ENCODE assay signal across 15 mouse cellular contexts in genomic region chr4:31425716-31426115, GRCm38 (mm10).
"Had no signal": no experiment of that assay in that cellular context is flagged by ENCODE, and none has a peak within 500 bp of the region (broad histone marks: within the 10 kb centered on the region; RNA-seq: fewer than 3 reads in every experiment).

No protein-coding gene starts in this region.

- H3K9me3 ChIP-seq: limb, embryonic 12.5 days; liver, embryonic 15.5 days; midbrain, embryonic 15.5 days; stomach, embryonic 15.5 days had no signal

- H3K4me1 ChIP-seq: liver, embryonic 15.5 days; midbrain, embryonic 15.5 days; stomach, embryonic 15.5 days had no signal

- H3K9ac ChIP-seq: limb, embryonic 12.5 days; liver, embryonic 15.5 days; midbrain, embryonic 15.5 days; stomach, embryonic 15.5 days had no signal

- DNase-seq: kidney, postnatal 36 days; layer of hippocampus, adult 9-11 months; layer of hippocampus, postnatal 36 days; liver; lung, adult 2 months; lung, postnatal 36 days; right cerebral cortex, postnatal 14 days; thymus, adult 2 months; thymus, postnatal 25 days had no signal

- H3K4me2 ChIP-seq: limb, embryonic 12.5 days; liver, embryonic 15.5 days; midbrain, embryonic 15.5 days; stomach, embryonic 15.5 days had no signal

- H3K27ac ChIP-seq: kidney, postnatal 0 days; limb, embryonic 12.5 days; liver, embryonic 15.5 days; midbrain, embryonic 15.5 days; stomach, embryonic 15.5 days had no signal

- H3K4me3 ChIP-seq: limb, embryonic 12.5 days; liver, embryonic 15.5 days; midbrain, embryonic 15.5 days; stomach, embryonic 15.5 days had no signal

- H3K27me3 ChIP-seq: limb, embryonic 12.5 days; liver, embryonic 15.5 days; midbrain, embryonic 15.5 days; stomach, embryonic 15.5 days had no signal

- H3K36me3 ChIP-seq: limb, embryonic 12.5 days; liver, embryonic 15.5 days; midbrain, embryonic 15.5 days; stomach, embryonic 15.5 days had no signal

- ATAC-seq: lung, postnatal 0 days; midbrain, embryonic 15.5 days had no signal
